Mouse (Mus musculus): ENCODE measurements around the gene Ptpn3. TPM values are rescaled to one million over a fixed set of nuclear protein-coding genes. Genes with fewer than 3 reads are reported as not detected.
A peak's percentile ranks its signal among the peaks of the same experiment; 100 is the strongest.

The Ptpn3 gene
- polyA plus RNA-seq, 1 experiment from 2014 or later = 1.0 TPM

DNA sequence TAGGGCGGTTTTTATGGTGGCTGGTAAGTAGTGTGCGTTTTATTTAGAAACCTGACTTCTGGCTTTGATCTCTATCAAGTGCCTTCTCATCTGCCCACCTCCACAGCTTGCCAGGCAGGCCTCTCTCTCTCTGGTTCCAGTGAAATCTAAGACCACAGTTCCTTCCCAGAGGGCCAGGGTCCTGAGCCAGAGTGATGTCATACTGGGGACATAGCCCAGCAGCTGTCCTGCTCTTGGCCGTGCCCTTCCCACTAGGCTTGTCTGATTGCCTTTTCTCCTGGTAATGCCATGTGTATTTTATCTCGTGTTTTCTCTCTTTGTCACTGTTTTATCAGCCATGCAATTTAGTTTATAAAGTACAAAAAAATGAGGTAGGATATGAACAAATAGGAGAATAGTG lies 118.1 kb downstream of the Ptpn3 start:
- H3K4me3 ChIP-seq (ENCODE audit: low read depth, low read length) = no peak overlapping the region
- no peak overlapping the region for H3K4me2 ChIP-seq (ENCODE audit: low read depth, low read length)
- no peak for ATAC-seq (ENCODE audit: low read depth)
- H3K9ac ChIP-seq (ENCODE audit: low read depth, low read length) = no peak overlapping the region
- H3K4me1 ChIP-seq (ENCODE audit: control insufficient read depth, low read depth, low read length) = no peaks in the 10 kb centered on the region; the same call in 1 of the 2 replicates
- no peaks in the 10 kb centered on the region for H3K36me3 ChIP-seq (ENCODE audit: control insufficient read depth, insufficient read depth)
- WGBS (ENCODE audit: insufficient replicate concordance) = 54% methylated on average over 4 of the region's 4 CpGs
- no peak overlapping the region for H3K27ac ChIP-seq (ENCODE audit: low read length)
- no peaks in the 10 kb centered on the region for H3K27me3 ChIP-seq (ENCODE audit: control insufficient read depth, insufficient read depth, low read depth, low read length)
- H3K9me3 ChIP-seq (replicated peaks; ENCODE audit: control insufficient read depth, low read length) = no peaks in the 10 kb centered on the region

DNA sequence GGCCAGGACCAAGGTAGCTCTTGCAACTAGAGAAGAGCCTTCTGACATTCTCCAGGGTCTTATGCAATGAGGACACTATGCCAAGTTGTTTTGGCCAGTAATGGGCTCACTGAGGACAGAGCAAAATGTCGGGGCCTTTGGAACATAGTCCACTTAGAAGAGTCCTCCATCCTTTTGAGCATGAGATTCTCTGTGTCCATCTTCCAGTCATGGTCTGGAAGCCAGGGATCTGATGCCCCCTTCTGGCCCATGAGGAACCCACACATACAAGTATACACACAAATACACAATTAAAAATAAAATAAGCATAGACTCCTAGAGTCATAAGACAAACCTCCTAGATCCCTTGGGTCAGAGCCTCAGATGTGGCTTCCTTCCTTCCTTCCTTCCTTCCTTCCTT lies 120.1 kb downstream of the Ptpn3 start:
- no peaks in the 10 kb centered on the region for H3K27me3 ChIP-seq (ENCODE audit: control insufficient read depth, insufficient read depth, low read depth, low read length)
- no peak overlapping the region for H3K4me3 ChIP-seq (ENCODE audit: low read depth, low read length)
- no peak overlapping the region for H3K4me2 ChIP-seq (ENCODE audit: low read depth, low read length)
- H3K9ac ChIP-seq (ENCODE audit: low read depth, low read length) = no peak overlapping the region
- H3K9me3 ChIP-seq (replicated peaks; ENCODE audit: control insufficient read depth, low read length) = no peaks in the 10 kb centered on the region
- WGBS (ENCODE audit: insufficient replicate concordance) = 43% methylated on average over 1 of the region's 1 CpGs
- H3K4me1 ChIP-seq (ENCODE audit: control insufficient read depth, low read depth, low read length) = no peaks in the 10 kb centered on the region; the same call in 1 of the 2 replicates
- H3K27ac ChIP-seq (ENCODE audit: low read length) = no peak overlapping the region
- no peaks in the 10 kb centered on the region for H3K36me3 ChIP-seq (ENCODE audit: control insufficient read depth, insufficient read depth)
- ATAC-seq (ENCODE audit: low read depth) = no peak

DNA sequence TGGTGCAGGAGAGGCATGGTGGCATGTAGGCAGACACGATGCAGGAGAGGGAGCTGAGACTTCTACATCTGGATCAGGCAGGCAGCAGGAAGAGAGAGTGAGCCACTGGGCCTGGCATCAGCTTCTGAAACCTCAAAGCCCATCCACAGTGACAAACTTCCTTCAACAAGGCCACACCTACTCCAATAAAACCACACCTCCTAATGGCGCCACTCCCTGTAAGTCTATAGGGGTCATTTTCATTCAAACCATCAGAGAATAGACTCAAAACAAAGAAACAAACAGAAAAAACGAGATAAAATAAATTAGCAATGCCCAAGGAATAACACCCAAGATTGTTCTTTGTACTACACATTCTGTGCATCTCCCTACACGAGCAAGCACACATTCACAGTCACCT lies 122.8 kb downstream of the Ptpn3 start:
- no peak overlapping the region for H3K9ac ChIP-seq (ENCODE audit: low read depth, low read length)
- no peaks in the 10 kb centered on the region for H3K36me3 ChIP-seq (ENCODE audit: control insufficient read depth, insufficient read depth)
- H3K4me1 ChIP-seq (ENCODE audit: control insufficient read depth, low read depth, low read length) = no peaks in the 10 kb centered on the region
- H3K9me3 ChIP-seq (replicated peaks; ENCODE audit: control insufficient read depth, low read length) = no peaks in the 10 kb centered on the region
- H3K27ac ChIP-seq (ENCODE audit: low read length) = no peak overlapping the region
- no peak overlapping the region for H3K4me3 ChIP-seq (ENCODE audit: low read depth, low read length)
- H3K4me2 ChIP-seq (ENCODE audit: low read depth, low read length) = no peak overlapping the region
- ATAC-seq (ENCODE audit: low read depth) = no peak
- no peaks in the 10 kb centered on the region for H3K27me3 ChIP-seq (ENCODE audit: control insufficient read depth, insufficient read depth, low read depth, low read length)
- WGBS (ENCODE audit: insufficient replicate concordance) = 53% methylated on average over 4 of the region's 4 CpGs

DNA sequence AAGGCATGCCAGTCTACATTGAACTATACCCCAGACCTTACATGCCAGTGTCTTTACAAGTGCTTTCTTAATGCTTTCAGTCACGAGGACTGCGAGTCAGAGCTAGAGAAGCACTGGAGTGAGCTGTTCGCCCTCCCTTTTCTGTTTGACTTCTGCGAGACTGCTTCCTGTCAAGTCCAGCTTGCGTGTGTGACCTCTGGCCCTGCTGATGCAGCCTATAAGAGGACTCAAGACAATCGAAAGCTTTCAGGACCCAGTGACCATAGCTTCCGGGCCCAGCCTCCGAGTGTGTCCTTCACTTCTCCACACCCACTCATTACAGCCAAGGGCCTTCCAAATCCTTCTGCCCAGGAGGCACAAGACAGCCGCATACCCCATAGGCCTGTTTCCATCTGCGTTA lies 126.3 kb downstream of the Ptpn3 start:
- WGBS (ENCODE audit: insufficient replicate concordance) = 48% methylated on average over 10 of the region's 10 CpGs
- no peak overlapping the region for H3K4me2 ChIP-seq (ENCODE audit: low read depth, low read length)
- H3K27me3 ChIP-seq (ENCODE audit: control insufficient read depth, insufficient read depth, low read depth, low read length) = no peaks in the 10 kb centered on the region
- no peak for ATAC-seq (ENCODE audit: low read depth)
- no peaks in the 10 kb centered on the region for H3K4me1 ChIP-seq (ENCODE audit: control insufficient read depth, low read depth, low read length)
- H3K9ac ChIP-seq (ENCODE audit: low read depth, low read length) = no peak overlapping the region
- H3K9me3 ChIP-seq (replicated peaks; ENCODE audit: control insufficient read depth, low read length) = no peaks in the 10 kb centered on the region
- no peak overlapping the region for H3K27ac ChIP-seq (ENCODE audit: low read length)
- H3K4me3 ChIP-seq (ENCODE audit: low read depth, low read length) = no peak overlapping the region
- H3K36me3 ChIP-seq (ENCODE audit: control insufficient read depth, insufficient read depth) = no peaks in the 10 kb centered on the region

DNA sequence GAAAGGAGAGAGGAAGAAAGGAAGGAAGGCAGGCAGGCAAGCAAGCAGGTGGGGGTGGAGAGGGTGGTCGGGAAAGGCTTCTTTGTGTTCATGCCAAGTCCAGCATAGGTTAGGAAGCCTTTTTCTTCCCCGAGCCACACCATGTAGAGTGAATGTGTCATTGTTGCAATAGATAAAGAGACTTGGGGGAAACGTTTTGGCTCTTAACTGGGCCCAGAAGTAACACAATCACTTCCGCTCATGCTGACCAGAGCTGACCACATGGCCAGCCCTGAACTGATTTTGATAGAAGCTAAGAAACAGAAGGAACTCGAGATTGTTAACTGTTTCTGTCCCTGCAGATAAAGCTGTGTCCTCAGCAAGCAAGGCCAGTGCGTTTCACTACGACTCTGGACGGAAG lies 128.8 kb downstream of the Ptpn3 start:
- Histone ChIP-seq H3K4me2 (ENCODE audit: low read depth, low read length) (no peak overlapping the region), H3K36me3 (ENCODE audit: control insufficient read depth, insufficient read depth) (no peaks in the 10 kb centered on the region), H3K27me3 (ENCODE audit: control insufficient read depth, insufficient read depth, low read depth, low read length) (no peaks in the 10 kb centered on the region), H3K9me3 (replicated peaks; ENCODE audit: control insufficient read depth, low read length) (no peaks in the 10 kb centered on the region), H3K9ac (ENCODE audit: low read depth, low read length) (no peak overlapping the region), H3K4me1 (ENCODE audit: control insufficient read depth, low read depth, low read length) (peaks cover 5% of the 10 kb centered on the region; the same call in 1 of the 2 replicates), H3K27ac (ENCODE audit: low read length) (no peak overlapping the region), H3K4me3 (ENCODE audit: low read depth, low read length) (no peak overlapping the region)
- no peak for ATAC-seq (ENCODE audit: low read depth)
- WGBS (ENCODE audit: insufficient replicate concordance) = 18% methylated on average over 8 of the region's 8 CpGs

DNA sequence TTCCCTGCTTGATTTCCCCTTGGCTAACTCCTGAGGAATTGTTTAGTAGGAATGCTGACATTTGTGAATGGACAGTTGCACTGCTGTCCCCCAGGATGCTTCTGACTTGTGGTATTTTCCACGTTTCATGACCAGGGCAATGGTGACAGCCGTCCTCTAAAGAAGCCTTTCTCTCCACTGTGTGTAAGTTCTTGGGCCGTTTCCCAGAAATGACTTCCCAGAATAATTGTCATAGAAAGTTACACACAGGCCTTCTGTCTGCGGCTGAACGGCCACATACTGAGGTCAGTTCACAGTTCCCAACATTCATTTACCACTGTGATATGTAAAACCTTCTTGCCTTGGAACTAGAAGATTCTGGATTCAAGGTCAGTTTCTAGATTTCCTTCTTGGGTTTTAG lies 129.8 kb downstream of the Ptpn3 start:
- WGBS (ENCODE audit: insufficient replicate concordance) = 61% methylated on average over 5 of the region's 5 CpGs
- H3K9ac ChIP-seq (ENCODE audit: low read depth, low read length) = no peak overlapping the region
- no peak overlapping the region for H3K4me2 ChIP-seq (ENCODE audit: low read depth, low read length)
- no peak overlapping the region for H3K27ac ChIP-seq (ENCODE audit: low read length)
- H3K36me3 ChIP-seq (ENCODE audit: control insufficient read depth, insufficient read depth) = no peaks in the 10 kb centered on the region
- H3K27me3 ChIP-seq (ENCODE audit: control insufficient read depth, insufficient read depth, low read depth, low read length) = no peaks in the 10 kb centered on the region
- H3K4me1 ChIP-seq (ENCODE audit: control insufficient read depth, low read depth, low read length) = peaks cover 7% of the 10 kb centered on the region; the same call in 1 of the 2 replicates
- no peak for ATAC-seq (ENCODE audit: low read depth)
- H3K4me3 ChIP-seq (ENCODE audit: low read depth, low read length) = no peak overlapping the region
- no peaks in the 10 kb centered on the region for H3K9me3 ChIP-seq (replicated peaks; ENCODE audit: control insufficient read depth, low read length)

DNA sequence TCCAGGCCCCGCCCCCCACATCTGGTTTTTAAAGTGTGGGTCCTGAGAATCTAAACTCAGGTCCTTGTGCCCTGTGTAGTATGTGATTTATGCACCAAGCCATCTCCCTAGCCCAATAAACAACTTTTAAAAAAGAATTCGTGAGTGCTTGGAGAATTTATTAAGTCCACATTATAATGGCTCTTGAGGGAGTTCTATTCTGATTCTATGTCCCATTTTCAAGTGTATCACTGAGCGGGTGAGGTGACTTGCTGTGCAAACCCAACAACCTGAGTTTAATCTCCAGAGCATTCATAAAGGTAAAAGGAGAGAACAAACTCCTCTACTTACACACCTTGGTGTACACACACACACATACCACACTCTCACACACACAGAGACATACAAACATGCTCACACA lies 133.0 kb downstream of the Ptpn3 start:
- Histone ChIP-seq H3K27ac (ENCODE audit: low read length) (no peak overlapping the region), H3K36me3 (ENCODE audit: control insufficient read depth, insufficient read depth) (no peaks in the 10 kb centered on the region), H3K27me3 (ENCODE audit: control insufficient read depth, insufficient read depth, low read depth, low read length) (no peaks in the 10 kb centered on the region), H3K9ac (ENCODE audit: low read depth, low read length) (no peak overlapping the region), H3K9me3 (replicated peaks; ENCODE audit: control insufficient read depth, low read length) (no peaks in the 10 kb centered on the region), H3K4me1 (ENCODE audit: control insufficient read depth, low read depth, low read length) (peaks cover 7% of the 10 kb centered on the region; the same call in 1 of the 2 replicates), H3K4me2 (ENCODE audit: low read depth, low read length) (no peak overlapping the region), H3K4me3 (ENCODE audit: low read depth, low read length) (no peak overlapping the region)
- 73% methylated on average over 3 of the region's 3 CpGs for WGBS (ENCODE audit: insufficient replicate concordance)
- ATAC-seq (ENCODE audit: low read depth) = no peak

DNA sequence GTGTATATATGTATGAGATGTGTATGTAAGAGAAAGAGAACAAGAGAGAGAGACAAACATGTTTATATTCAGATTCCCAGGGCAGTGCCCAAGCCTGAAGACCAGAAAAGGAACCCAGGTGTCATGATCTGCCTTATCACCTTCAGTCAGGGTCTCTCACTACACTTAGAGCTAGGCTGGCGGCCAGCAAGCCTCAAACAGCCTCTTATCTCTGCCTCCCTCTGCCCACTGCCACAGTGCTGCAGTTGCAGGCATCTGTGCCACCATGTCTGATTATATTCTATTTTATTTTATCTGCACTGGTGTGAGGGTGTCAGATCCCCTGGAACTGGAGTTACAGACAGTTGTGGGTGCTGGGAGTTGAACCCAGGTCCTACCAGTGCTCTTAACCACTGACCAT lies 133.4 kb downstream of the Ptpn3 start:
- Histone ChIP-seq H3K9me3 (replicated peaks; ENCODE audit: control insufficient read depth, low read length) (no peaks in the 10 kb centered on the region), H3K4me2 (ENCODE audit: low read depth, low read length) (no peak overlapping the region), H3K36me3 (ENCODE audit: control insufficient read depth, insufficient read depth) (no peaks in the 10 kb centered on the region), H3K9ac (ENCODE audit: low read depth, low read length) (no peak overlapping the region), H3K4me1 (ENCODE audit: control insufficient read depth, low read depth, low read length) (peaks cover 7% of the 10 kb centered on the region; the same call in 1 of the 2 replicates), H3K27me3 (ENCODE audit: control insufficient read depth, insufficient read depth, low read depth, low read length) (no peaks in the 10 kb centered on the region), H3K27ac (ENCODE audit: low read length) (no peak overlapping the region), H3K4me3 (ENCODE audit: low read depth, low read length) (no peak overlapping the region)
- ATAC-seq (ENCODE audit: low read depth) = peak; percentile 78
- 38% methylated on average over 1 of the region's 1 CpGs for WGBS (ENCODE audit: insufficient replicate concordance)

DNA sequence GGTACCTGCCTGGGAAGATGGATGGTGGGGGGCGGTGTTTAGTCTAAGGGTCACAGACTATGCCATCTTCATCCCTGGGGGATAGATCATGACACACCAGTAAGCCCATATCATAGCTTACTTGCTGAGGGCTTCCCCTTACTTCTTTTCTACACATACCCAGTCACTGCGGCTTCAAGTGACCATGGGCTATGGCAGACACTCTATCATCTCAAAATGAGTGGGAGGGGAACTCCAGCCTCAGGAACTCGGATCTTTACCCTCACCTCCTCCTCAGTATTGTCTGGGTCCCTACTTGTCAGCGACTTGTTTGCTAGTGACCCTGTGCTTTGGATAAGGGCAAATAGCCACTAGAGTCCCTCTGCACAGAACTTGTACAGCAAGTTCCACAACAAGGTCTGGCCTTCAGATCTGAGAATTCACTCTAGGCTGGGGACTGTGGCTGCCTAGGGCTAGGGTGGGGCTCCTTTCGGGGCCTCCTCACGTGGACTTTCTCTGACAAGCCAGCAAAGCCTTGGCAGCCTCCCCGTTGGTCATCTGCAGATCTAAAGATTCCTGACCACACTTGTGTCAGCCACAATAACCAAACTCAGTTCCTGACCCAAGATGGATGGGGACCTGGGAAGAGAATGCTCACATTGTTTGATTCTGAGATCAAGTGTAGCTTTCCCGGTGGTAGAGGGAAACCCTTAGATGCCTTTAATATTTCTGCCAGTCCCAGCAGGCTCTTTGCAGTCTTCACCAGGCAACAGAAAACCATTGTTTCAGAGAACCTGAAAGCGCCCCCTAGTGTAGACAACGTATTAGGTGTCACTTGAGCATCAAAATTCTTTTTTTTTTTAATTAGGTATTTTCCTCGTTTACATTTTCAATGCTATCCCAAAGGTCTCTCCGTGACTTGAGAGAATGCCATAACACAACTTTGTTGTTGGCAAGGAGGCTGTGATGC lies 134.4 kb downstream of the Ptpn3 start:
- 38% methylated on average over 12 of the region's 12 CpGs for WGBS (ENCODE audit: insufficient replicate concordance)

More for the DNA sequence above, 134.4 kb downstream of the Ptpn3 start:
- H3K27ac ChIP-seq (ENCODE audit: low read length) = no peak overlapping the region
- no peak overlapping the region for H3K4me2 ChIP-seq (ENCODE audit: low read depth, low read length)
- no peak for ATAC-seq (ENCODE audit: low read depth)
- no peaks in the 10 kb centered on the region for H3K36me3 ChIP-seq (ENCODE audit: control insufficient read depth, insufficient read depth)
- no peaks in the 10 kb centered on the region for H3K9me3 ChIP-seq (replicated peaks; ENCODE audit: control insufficient read depth, low read length)
- H3K9ac ChIP-seq (ENCODE audit: low read depth, low read length) = no peak overlapping the region
- H3K27me3 ChIP-seq (ENCODE audit: control insufficient read depth, insufficient read depth, low read depth, low read length) = no peaks in the 10 kb centered on the region
- no peak overlapping the region for H3K4me3 ChIP-seq (ENCODE audit: low read depth, low read length)
- peaks cover 7% of the 10 kb centered on the region; the same call in 1 of the 2 replicates for H3K4me1 ChIP-seq (ENCODE audit: control insufficient read depth, low read depth, low read length)

All from liver, embryonic 16.5 days (tissue).